Mouse (Mus musculus) kidney, adult 10 weeks (tissue): ENCODE results near the gene Clasp1. TPM values are rescaled to one million over a fixed set of nuclear protein-coding genes. Genes with fewer than 3 reads are reported as not detected.

ENCODE experiments used
- polyA plus RNA-seq: library from polyadenylated mRNA; stranded (reverse); fragments of 350-450 nt; fragmentation: Illumina TruSeq; extraction: RNeasy Lipid Tissue Mini Kit (QIAGEN cat#74804); gene quantifications from one replicate; pipeline ENCODE4 v1.2.3, GENCODE M21; 2014; ENCODE audit warnings: low read depth, low replicate concordance

Gene Clasp1
- polyA plus RNA-seq = 15.4 TPM

DNA sequence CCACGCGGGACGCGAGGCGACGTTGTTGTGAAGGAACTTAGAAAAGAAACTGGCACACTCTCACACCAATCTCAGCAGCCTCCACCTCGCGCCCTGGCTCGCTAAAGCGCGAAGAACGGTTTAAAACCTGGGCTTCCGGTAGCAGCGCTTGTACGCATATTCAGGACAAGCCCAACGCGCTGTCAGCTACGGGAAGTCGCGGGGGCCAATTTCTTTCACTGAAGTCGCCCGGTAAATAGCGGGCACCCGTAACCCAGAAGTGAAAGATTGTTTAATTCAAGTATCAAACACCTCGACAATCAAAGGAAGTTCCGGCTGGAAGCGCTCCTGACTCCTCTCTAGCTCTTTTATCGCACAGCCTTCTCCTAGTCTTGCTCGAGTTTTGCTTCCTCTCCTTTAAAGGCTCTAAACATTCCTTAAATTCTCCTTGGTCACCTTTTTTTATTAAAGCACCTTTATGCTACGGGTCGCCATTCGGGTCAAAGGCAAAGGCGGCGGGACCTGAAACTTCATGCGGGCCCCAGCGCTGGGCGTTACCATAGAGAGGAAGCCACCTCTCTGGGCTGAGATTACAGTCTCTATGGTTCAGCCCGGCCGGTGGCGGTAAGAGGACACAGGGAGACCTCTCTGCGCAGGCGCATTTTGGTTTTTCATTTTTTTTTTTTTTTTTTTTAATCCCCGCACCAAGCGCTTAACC, at the start of gene Clasp1:
Gene Clasp1, plus strand, starts transcription at position 302 of the 697 bp plus-strand sequence.

DNA sequence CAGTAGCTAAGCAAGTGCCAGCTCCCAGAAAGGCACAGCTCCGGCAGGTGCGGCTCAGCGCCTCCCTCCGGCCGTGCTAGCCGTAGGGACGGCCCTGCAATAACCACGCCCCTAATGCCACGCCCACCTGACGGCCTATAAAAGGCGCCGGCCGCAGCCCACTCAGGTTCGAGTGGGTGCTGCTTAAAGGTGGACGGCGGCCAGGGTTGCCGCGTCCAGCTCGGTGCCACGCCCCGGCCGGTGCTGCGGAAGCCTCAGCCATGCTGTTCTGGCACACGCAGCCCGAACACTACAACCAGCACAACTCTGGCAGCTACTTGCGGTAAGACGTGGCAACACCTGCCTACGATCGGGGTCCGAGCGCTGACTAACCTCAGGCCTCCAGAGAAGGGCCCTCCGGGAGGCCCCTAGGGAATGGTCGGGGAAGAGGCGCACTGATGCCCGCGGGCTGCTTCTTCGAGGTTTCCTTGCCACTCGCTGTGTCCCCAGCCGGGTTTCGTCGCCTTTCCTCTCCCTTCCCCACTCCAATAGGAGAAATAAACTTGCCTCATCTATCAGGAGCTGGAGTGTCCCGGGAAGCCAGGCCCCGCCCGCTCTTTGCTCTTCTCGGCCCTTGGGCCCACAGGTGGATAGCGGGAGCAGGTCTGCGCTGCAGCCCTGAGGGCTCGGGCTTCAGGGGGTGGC, 239.1 kb downstream of the Clasp1 start, which contains the start of gene Tfcp2l1:
Gene Tfcp2l1, plus strand, starts transcription at position 165 of the 684 bp plus-strand sequence.

Other genes with a start within 250 kb of the Clasp1 start
- gene Gm29106, start 212.5 kb upstream of the Clasp1 start, polyA plus RNA-seq = not detected
- 89.8 TPM for gene Tsn, start 77.3 kb upstream of the Clasp1 start, polyA plus RNA-seq
- gene Nifk, start 67.2 kb upstream of the Clasp1 start, polyA plus RNA-seq = 60.1 TPM
- 165 TPM for gene Tfcp2l1, start 238.9 kb downstream of the Clasp1 start, polyA plus RNA-seq